Mouse (Mus musculus) c-Kit-positive CD71-negative TER-119-negative erythroid progenitor cells, embryonic 14.5 days (primary cell): ENCODE results near the gene Slc41a1.
"Not testable (repeated sequence)": the region's sequence is repeated elsewhere in the genome, so short reads cannot be mapped to it uniquely, and the experiment has no call there.

ENCODE experiments used
- DNase-seq: peaks from one replicate; pipeline ENCODE4 v3.0.0-alpha.2; 2013; ENCODE audit warnings: low read depth

Slc41a1 gene

GRCm38 (mm10) chr1:131827207-131827786 lies at the start of gene Slc41a1:
Gene Slc41a1 (plus strand): TSS chr1:131827493.
- DNase-seq, result no peak

DNA sequence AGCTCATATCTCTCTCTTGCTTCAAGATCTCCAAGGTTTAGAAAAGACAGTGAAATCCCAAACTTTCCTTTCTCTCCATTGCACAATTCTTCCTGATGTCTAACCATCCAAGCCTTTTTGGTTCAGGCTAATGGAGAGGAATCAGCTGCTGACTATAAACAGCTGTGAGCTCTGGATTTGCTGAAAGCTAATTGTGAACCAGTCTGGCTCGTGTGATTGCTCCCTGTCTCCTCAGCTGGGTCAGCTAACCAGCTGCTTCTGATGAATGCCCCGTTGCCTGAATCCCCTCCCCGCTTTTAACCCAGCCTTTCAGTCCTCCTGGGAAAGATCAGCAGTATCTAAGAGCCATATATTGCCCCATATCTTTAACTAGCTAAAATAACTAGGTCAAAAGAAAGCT lies 32.7 kb upstream of the Slc41a1 start:
- DNase-seq, result no peak

DNA sequence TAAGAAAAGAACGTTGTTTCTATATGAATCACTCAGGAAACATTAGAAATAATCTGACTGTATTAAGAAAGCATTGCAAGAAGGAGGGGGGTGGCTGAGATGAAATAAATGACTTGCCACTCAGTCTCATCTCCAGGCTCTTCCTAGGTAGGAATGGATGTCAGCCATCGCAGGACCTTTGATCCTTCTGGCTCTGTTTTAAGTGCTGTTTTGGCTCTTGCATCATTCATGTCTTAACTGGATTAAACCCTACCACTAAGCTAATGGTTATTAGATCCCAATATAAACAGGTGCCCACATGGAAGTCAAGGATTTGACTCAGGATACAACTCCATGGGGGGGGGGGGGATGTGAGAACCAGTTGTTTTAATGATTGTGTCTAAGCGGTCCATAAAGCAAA lies 32.1 kb upstream of the Slc41a1 start:
- no peak for DNase-seq

DNA sequence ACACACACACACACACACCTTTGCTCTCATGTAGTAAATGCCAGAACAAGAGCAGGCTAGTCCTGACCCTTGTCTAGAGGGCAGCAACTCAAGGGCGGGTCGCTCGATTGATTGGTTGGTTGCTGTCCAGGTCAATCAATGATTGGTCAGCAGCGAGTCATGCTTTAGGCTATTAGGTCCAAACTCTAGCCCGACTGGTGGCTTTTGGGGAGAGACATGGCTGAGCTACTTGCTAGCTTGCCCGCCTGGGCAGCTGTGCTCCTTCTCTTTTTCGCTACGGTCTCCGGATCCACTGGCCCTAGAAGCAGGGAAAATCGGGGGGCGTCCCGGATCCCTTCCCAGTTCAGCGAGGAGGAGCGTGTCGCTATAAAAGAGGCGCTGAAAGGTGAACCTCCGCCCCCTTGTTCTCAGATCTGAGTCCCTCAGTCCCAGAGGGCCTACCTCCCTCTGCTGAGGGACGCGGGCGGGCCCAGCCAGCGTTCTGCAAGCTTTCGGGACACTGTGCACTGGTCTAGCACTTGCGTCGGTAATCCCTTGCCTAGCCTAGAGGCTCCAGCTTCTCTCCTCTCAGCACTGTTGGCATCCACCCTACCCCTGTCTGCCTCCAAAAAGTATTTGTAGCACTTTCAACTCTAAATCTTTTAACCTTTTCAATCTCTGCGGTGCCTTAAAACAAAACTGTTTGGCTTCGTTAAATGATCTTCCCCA lies 29.9 kb upstream of the Slc41a1 start, which contains the start of gene Pm20d1:
Gene Pm20d1 (plus strand): TSS at position 180 of the 708 bp plus-strand sequence.
- DNase-seq, result no peak

GRCm38 (mm10) chr1:131800001-131800400 lies 27.3 kb upstream of the Slc41a1 start:
- no peak for DNase-seq

- DNase-seq, result no peak
Observed at GRCm38 (mm10) chr1:131801071-131801470, 26.2 kb upstream of the Slc41a1 start.

DNA sequence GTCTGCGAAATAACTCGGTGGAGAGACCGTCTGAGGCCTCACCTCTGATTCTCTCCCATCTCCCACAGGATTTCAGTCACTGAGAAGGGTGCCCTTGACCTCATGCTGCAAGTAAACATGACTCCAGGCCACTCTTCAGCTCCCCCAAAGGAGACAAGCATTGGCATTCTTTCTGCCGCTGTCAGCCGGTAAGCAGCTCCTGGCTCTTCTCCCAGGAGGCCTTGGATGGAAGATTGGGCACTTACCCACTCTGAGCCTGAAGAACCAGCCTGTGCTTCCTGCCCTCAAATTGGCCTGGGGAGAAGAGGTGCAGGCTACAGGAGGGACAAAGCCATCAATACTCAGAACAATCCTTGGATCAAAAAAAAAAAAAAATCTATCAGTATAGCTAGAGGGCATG lies 24.6 kb upstream of the Slc41a1 start:
- DNase-seq, result no peak

GRCm38 (mm10) chr1:131804166-131804565 lies 23.1 kb upstream of the Slc41a1 start:
- no peak for DNase-seq

GRCm38 (mm10) chr1:131808986-131809385 lies 18.3 kb upstream of the Slc41a1 start:
- no peak for DNase-seq

DNA sequence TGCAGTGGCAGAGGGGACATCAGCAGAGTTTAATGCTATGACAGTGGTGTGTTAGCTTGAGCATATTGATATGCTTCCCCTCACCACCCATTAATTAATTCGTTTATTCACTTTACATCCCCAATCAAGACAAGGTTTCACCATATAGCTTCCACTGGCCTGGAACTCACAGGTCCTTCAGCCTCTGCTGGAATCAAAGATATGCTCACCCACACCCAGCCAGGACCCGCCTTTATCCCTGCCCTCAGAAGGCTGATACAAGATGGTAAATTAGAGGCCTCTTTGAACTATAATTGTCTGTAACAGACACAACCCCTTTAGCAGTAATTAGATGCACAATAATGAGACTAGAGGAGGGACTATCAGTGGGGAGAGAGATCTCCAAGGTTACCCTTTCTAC lies 17.6 kb upstream of the Slc41a1 start:
- DNase-seq, result no peak

GRCm38 (mm10) chr1:131811393-131811792 lies 15.9 kb upstream of the Slc41a1 start:
- no peak for DNase-seq

GRCm38 (mm10) chr1:131812006-131812405 lies 15.3 kb upstream of the Slc41a1 start:
- no peak for DNase-seq

GRCm38 (mm10) chr1:131812631-131813295 lies 14.5 kb upstream of the Slc41a1 start:
- DNase-seq, result no peak

DNA sequence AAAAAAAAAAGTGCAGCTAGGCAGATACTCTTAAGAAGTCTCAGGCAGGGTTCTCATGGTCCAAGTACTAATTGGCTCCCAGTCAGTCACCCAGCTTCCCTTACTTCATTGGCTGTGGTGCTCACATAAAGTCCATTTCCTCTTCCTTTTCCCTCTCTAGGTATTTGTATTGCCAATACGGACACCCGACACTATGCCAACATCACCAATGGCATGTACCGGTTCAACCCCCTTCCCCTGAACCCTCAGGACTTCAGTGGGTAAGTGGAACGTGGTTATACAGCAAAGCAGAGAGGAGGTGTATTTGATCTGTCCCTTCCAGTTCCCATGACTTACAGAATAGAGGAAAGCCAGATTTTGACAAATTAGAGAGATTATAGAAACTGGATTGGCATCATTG lies 13.6 kb upstream of the Slc41a1 start:
- DNase-seq, result no peak

- DNase-seq, result no peak
Observed at GRCm38 (mm10) chr1:131814191-131814590, 13.1 kb upstream of the Slc41a1 start.

DNA sequence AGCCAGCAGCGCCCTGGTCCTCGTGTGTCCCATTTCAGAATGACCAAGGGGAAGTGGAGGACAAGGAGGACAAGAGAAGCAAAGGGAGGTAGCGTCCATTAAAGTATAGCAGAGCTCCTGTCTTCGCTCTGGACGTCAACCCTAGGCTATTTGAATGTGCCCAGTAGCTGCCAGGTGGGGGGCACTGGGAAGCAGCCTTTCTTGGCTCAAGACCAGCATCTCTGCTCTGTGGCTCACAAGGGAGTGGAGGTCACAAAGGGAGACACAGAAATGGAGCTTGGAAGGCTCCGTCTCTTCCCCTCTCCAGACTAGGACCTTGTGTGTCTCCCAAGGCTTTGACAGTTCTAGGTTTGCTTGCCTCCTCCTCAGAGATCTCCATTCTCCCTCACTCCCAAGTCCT lies 10.4 kb upstream of the Slc41a1 start:
- no peak for DNase-seq

DNA sequence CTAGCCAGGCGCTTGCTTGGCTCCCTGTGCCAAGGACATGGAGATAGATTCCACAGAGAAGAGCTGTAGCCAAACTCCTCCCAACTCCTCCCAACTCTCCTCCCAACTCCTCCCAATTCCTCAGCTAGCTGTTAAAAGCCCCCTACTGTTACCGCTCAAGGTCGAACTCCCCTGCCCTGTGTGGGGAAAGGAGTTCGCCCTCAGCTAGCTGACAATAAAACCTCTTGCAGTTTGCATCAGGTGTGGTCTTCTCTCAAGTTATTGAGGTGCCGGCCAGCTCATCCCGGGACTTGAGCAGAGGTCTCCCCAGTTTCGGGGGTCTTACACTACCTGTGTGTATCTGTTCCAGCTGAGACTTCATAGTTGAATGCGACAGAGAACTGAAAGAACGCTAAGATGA lies 6.9 kb upstream of the Slc41a1 start:
- DNase-seq, result not testable (repeated sequence)

- DNase-seq, result no peak
Observed at GRCm38 (mm10) chr1:131820887-131821328, 6.4 kb upstream of the Slc41a1 start.

- DNase-seq, result no peak
Observed at GRCm38 (mm10) chr1:131822292-131822691, 5.0 kb upstream of the Slc41a1 start.

DNA sequence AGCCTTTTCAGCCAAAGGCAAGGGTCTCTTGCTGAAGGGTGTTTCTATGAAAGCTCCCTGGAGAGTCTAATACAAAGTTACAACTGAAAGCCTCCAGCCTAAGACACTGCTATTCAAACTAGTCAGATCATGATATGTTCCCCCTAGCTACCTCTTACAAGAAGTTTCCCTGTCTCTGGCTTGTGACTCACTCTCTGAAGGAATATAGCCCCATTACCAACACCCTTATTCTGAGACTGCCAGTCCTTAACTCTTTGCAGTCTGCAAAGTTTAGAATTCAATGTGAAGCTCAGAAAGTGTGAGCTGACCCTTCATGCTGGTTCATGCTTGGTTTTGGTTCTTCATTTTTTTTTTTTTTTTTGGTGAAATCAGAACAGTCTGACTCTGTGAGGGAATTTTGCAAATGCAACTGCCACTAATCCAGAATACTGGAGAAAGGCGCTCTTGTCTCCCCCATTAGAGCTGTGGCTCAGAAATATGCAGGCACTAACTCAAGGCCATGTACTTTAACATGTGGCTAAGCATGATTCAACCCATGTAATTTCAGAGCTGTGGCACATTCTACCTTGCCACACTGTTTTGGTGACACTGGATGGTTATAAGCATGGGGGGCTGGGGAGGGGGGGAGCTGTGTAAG lies 4.3 kb upstream of the Slc41a1 start:
- DNase-seq, result no peak

DNA sequence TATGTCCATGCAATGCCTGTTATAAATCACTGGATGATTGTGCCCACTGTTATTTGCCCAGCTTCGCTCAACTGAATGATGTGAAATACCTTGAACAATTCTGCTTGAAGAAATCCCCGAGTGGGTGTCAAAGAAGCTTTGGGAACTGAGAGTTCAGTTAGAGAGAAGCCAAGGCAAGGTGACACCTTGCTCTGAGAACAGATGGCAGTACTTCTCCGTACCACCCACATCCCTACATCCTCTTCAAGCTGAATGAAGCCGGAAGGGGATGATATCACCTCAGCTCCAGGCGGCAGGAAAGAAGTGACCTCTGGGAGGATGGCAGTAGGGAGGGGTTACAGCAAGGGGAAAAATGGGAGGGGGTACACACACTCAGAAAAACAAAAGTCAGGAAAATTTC lies 3.7 kb upstream of the Slc41a1 start:
- no peak for DNase-seq

GRCm38 (mm10) chr1:131824528-131825181 lies 2.6 kb upstream of the Slc41a1 start:
- no peak for DNase-seq
